Mouse (Mus musculus) fat pad, adult 2 months (tissue): ENCODE data around the gene Pigm.

ENCODE experiments used
- DNase-seq: peaks from one replicate; pipeline ENCODE4 v3.0.0-alpha.2; 2011; ENCODE audit warnings: low read depth, low spot score; ENCODE audit errors: extremely low read depth

The Pigm gene

DNA sequence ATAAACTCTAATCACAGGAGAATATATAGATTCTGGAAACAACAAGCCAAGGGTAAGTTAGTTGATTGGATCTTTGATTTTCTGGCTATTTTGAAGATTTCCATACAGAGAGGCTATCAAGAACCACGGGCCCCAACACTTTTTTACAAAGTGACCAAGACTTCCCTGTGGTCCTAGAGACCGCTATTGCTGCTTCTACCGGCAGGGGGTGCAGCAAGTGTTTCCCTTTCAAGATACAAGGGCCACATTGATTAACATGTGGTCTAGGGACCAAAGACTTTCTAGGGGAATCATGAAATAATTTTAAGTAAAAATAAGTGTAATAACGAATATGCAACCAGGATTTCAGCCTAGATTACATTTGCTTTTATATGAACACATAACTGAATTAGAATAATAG lies 34.5 kb downstream of the Pigm start:
- DNase-seq = no peak

DNA sequence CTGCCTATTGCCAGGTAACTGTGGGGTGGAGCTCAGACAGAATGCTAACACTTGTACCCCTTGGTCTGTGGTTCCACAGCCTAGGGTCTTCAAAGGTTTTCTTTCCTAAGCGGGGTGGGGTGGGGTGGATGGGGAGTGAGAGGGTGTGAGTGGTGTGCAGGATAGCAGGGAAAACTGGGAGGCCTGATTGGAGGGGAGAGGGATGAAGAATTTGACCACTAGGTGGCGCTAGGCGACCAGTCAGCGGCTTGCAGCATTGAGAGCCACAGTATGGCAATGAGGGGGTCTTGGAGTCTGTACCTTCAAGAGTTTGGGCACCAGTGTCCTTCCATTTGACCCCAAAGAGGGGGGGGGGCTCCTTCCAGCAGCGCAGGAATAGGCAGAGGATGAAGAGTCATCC lies 35.9 kb downstream of the Pigm start:
- DNase-seq = no peak

DNA sequence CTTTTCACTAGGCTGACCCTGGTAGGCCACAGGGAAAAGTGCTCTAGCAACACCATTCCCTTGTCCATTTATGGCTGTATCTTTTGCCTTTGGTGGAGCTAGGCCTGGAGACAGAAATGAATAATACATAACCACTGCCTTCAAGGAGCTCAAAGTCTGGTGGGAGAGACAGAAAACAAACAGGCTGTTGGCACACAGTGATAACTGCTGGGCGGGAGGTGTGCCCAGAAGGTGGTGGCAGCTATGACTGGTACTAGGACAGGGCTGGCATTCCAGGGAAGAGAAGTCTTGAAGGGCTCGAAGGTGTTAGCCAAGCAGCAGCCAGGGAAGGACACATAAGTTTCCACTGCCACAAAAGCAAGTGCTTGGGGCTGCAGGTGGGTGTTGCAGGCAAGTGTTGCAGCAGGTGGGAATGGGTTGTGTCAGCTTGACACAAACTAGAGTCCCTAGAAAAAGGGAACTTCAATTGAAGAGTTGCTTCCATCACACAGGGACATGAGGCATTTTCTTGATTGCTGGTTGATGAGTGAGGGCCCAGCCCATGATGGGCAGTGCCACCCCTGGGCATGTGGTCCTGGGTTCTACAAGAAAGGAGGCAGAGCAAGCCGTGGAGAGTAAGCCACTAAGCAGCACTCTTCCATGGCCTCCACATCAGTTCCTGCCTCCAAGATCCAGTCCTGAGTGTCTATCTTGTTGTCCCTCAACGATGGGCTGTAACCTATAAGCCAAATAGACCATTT lies 37.3 kb downstream of the Pigm start:
- DNase-seq = no peak

DNA sequence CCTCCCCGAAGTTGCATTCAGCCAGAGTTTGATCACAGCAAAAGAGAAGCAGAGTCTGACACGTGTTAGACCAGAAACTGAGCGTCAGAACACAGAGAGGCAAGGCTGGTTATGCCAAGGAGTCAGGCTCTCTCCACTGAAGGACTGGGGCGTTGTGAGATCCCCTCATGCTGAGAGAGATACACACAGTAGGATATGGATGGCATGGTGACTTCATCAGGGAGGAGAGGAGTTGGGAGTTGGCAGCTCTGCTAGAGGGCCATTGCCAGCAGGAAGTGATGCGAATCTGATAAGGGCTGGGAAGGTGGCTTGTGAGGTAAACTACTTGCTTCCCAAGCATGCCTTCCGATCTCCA lies 37.9 kb downstream of the Pigm start:
- no peak for DNase-seq

DNA sequence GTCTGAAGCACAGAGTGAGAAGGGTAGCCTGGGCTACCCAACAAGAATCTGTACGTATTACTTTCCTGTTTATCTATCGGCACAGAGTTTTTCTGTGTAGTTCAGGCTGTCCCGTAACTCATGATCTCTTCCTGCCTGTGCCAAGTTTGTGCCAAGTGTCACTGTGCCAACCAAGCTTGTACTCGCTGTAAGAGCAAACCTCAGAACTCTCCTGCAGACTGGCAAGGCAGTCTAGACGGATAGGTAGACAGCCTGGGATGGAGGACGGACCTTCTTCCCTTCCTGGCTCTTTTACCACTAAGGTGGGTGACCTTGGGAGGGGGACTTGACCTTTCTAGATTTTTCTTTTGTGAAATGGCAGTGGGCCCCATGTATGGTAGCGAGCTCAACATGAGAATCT lies 38.7 kb downstream of the Pigm start:
- no peak for DNase-seq

DNA sequence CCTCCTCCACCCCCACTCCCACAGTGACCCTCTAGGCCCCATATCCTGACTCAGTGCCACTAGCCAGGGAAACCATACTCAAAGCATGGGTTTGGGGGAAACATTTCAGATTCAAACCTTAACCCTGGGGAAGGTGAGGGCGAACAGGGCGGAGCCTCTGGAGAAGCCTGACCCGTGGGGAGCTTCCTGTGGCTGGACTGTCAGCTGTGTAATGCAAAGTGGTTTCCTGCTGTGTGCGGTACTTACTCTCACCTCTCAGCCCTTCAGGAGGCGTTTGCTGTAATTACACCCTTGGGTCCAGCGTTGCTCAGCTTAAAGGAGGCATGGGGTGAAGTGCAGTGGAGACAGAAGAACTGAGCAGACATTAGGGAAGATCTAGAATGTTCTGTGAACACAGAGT lies 41.8 kb downstream of the Pigm start:
- DNase-seq = no peak

DNA sequence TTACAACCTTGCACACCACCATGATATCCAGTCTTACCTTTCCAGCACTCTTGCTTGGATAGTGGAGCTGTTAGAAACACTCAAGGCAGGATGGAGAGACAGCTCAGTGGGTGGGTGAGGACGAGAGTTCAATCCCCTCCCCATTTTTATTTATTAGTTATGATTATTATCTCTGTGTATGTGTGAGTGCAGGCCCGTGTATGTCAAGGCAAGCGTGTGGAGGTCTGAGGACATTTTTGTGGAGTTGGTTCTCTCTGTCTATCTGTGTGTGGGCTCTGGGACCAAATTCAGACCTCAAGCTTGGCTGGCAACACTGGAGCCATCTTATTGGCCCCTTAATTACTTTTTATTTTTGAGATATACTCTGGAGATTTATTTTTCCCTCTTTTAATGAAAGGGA lies 42.3 kb downstream of the Pigm start:
- no peak for DNase-seq

DNA sequence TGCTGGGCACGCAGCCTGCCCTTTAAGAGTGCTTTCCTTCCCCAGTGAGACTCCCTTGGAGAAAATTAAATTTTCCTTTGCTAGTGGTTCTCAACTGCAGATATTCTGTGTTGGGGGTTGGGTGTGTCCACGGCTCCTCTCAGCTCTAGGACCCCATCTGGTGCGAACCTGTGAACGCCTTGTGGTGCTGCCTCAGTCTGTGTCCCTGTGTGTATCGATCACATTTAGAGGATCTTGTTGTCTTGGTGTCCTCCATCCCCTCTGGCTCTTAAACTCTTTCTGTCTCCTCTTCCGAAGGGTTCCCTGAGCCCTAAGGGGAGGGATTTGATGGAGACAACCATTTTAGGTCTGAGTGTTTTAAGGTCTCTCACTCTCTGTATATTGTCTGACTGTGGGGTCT lies 43.8 kb downstream of the Pigm start:
- DNase-seq = no peak

DNA sequence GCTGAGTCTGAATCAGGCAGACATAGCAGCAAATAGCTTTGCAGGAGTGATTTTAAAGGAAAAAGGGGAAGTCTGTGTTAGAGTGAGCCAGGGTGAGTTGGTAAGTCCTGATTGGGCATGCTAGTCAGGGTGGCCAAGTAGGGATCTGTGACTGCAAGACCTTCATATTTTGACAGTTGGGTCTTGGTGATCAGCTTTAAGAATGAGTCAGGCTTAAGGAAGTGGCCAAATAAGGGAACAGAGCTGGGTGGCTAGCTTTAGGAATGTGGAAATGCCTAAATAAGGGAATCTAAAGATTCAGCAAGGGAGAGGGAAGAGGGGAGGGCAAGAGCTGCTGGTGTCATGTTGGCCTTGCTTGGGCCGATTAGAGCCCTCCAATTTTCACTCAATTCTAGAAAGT lies 47.0 kb downstream of the Pigm start:
- DNase-seq = no peak

DNA sequence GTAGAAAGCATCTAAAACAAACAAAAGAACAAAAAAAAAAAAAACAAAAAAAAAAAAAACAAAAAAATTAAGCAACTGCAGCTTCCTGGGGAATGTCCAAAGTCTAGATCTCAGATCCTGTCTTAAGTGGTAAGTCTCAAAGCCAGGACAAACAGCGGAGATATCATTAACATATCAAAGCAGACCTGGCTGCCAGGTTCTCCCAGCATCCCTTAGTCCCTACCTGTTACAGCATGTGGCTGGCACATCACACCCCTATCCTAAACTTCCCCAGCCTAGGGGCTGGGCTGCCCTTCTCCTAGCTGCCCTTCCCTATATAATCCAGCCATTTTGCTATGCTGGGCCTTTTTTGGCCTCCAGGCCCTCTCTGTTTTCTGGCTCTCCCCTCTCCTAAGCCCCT lies 50.1 kb downstream of the Pigm start:
- DNase-seq = peak; percentile 68

DNA sequence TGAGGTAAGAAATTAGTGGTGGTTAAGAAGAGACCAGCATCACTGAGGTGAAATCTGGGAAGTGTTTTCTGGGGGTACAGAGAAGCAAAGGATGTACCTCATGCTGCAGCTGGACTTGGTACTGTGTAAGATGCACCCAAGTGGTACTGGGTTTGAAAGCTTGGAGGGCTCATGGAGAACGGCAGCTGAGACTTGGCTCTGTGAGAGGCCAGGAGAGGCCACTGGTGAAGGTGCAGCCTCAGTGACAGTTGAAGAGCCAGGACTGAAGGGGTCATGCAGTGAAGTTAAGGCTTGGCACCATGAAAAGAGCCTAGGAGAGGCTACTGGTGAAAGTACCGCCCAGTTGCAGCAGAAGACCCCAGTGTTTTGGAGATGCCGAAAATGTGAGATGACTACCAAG lies 51.5 kb downstream of the Pigm start:
- no peak for DNase-seq

DNA sequence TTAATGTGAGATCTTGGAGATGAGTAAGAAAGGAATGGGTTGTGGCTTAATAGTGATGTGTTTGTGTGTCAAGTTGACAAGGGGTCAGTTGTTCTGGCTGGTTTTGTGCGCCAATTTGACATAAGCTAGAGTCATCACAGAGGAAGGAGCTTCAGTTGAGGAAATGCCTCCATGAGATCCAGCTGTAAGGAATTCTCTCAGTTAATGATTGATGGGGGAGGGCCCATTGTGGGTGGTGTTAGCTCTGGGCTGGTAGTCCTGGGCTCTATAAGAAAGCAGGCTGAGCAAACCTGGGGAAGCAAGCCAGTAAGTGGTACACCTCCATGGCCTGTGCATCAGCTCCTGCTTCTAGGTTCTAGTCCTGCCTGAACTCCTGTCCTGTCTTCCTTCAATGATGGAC lies 52.3 kb downstream of the Pigm start:
- DNase-seq = no peak

DNA sequence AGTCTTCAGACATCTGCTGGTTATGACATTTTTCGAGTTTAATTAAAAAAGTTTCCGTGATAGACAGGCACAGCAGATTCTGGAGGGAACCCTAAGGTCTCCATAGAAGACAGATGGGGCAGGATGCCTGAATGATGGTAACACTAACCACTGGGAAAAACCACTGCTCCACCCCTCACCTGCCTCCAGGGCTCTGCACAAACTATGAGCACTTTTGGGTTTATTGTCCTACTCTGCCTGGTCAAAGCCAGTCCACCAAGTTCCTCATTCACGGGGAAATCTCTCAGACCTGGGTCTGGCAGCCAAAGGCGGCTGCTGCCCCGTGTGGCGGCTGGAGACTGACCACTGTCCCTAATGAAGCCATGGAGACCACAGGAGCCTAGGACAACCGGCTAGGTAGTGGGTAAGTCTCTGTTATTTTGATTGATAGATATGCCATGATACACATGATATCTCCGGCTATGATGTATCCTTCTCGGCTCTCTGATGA lies 54.4 kb downstream of the Pigm start:
- DNase-seq = no peak

DNA sequence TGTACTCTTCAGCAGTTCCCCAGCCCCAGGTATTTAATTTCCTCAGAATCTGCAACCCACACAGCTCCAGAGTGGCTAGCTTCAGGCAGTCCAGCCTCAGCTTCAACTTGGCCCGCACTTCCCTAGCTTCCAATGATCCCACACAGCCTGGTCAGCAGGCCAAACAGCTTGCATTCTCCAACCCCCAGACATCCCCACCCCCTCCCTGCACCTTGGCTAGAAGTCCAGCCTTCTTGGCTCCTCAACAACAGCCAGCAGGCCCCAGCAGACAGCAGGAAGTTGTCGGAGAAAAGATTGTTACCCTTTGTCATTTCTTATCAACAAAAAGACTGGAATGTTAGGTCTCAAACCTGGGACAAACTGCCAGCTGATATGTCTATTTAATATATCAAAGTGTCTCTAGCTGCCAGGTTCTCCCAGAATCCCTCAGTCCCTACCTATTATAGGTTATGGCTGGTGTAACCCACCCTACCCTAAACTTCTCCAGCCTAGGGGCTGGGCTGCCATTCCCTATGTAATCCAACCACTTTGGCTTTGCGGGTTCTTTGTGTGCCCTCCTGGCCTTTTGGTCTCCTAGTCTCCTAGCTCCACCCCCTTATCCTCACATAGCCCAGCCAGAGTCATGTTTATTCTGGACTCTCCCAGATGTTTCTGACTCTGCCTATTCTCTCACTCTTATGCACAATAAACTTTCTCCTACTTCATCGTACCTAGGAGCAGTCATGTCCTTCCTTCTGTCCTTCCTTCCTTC lies 55.7 kb downstream of the Pigm start:
- peak; percentile 92 for DNase-seq

DNA sequence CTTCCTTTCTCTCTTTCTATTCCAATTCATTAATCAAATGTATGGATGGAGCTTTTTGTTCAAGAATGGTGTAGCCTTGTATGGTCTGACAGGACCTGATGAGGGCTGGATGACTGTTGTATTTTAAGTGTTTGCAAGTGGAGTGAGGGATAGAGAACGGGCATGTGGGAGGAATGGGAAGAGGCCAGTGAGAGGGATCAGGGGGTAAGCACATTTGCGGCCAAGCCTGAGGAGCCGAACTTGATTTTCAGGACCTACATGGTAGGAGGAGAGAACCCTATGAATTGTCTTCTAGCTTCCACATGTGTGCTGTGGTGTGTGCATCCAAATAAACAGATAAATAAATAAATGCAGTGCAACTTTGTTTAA lies 56.2 kb downstream of the Pigm start:
- no peak for DNase-seq

DNA sequence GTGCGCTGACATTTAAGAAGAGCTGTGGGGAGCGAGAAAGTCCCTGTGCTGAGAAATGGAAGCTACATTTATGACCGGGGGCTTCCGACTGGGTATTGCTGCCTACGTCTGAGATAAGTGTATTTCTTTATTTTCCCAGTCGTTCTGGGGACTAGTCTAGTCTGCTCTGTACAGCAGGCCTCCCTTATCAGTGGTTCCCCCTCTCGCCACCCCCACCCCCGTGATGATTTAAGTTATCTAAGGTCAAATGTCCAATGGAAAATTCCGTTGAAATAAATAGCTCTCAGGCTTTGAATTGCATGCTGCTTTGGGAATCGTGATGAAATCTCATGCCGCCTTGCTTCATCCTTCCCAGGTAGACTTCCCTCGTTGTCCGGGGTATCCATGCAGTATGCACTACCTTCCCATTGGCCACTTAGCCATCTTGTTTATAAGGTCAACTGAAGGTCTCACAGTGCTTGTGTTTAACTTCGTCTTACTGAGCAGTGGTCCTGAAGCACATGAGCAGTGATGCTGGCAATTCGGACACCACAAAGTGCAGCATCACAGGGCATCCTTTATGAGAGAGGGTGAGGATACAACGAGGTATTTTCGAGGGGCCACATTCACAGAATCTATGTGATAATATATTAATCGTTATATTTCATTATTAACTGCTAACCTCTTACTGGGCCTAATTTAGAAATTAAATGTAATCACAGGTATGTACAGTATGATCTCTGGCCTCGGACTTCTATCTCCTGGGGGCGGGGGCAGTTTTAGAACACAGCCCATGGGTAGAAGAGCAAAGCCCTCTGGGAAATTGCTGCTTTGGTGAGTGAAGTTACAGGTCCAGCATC lies 56.9 kb downstream of the Pigm start:
- DNase-seq = no peak
